Mouse (Mus musculus): Measurements from ENCODE around the gene Epb41l5.

GRCm38 (mm10) chr1:119654307-119654706 lies 5.5 kb upstream of the Epb41l5 start:
- TF ChIP-seq FLI1 (IDR thresholded peaks at IDR 0.05; ENCODE audit: low read length) (no peak), GATA1 (IDR thresholded peaks at IDR 0.05; ENCODE audit: borderline replicate concordance, low read length) (no peak)

All from megakaryocyte, embryonic 14.5 days (primary cell).